Mouse (Mus musculus) layer of hippocampus, postnatal 10 days (tissue): ENCODE measurements around the gene Spty2d1. TPM values are rescaled to one million over a fixed set of nuclear protein-coding genes. Genes with fewer than 3 reads are reported as not detected.
A peak's percentile ranks its signal among the peaks of the same experiment; 100 is the strongest.
"Not testable (repeated sequence)": the region's sequence is repeated elsewhere in the genome, so short reads cannot be mapped to it uniquely, and the experiment has no call there.

Source experiments
- DNase-seq, 2 experiments: peaks; one replicate each; pipeline ENCODE4 v3.0.0; 2021; ENCODE audit warnings: low spot score in 2 of 2
- long read RNA-seq: library from polyadenylated mRNA; stranded (forward); transcript quantifications from one replicate; pipeline ENCODE4 v2.0.0, GENCODE M21; 2023
- total RNA-seq, 2 experiments: library from RNA; stranded (reverse); gene quantifications; 2 replicates each; pipeline ENCODE4 v1.2.3; 2021

Spty2d1 gene
- total RNA-seq, result 10 to 100 TPM; 11.0 TPM
- long read RNA-seq, full-length matches to known transcripts, result 1 of 2 reads
- long read RNA-seq, partial matches to known transcripts, result 1 of 2 reads
- long read RNA-seq, other reads (novel, unspliced or antisense), result 0 of 2 reads

DNA sequence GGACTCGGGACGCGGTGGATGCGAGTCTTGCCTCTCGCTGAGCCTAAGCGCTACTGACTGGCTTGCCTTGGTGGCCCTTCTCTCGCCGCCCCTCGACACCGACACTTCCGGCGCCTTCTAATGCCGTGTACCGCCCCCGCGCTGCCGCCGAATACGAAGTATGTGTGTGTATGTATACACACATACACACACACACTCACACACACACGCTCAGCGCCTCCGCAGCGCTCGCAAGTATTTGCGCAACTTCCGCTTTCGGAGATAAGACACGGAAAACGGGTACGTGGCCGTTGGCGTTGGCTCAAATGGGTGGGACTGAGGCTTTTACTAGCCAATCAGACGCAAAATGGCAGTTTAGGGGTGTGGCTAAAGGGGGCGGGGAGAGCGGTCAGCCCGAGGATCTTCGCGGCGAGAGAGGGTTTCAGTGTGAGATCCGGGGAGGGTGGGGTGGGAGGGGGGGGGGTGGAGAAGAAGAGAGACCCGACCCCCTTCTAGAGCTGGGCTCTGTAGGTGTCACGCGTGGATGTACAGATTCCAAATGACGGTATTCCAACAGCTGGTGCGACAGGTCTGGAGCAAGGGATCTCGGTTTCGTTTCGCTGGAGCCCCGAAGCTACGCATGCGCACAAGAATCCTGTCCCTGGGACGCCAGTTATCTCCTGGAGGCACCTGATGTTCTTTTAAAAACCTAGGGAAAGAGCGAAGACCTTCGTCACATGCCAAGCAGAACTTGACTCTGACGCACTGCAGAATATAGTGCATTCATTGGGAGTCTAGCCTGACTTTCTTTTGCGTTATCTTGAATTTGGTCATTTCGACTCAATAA is at the start of gene Spty2d1:
Gene Spty2d1, minus strand, starts transcription at position 244 of the 826 bp plus-strand sequence.
- peak; percentile 99 for DNase-seq

DNA sequence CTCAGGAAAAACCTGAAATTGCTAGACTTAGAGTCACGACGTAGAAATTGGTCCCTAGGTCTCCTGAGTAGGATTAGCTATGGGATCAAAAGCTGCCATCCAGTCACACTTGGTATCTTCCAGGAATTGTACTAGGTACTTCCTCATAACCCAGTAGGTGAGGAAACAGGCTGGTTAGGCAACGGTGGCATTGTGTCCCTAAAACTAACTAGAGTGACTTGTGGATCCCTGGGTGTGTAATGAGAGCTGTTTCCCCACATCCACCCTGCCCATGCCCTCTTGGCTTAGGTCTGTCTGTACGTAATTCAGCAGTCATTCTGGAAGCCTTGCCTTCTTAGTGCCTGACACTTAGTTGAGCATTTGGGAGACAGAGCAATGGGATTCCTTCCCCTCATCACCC is 48.1 kb upstream of the Spty2d1 start:
- DNase-seq, result no peak

DNA sequence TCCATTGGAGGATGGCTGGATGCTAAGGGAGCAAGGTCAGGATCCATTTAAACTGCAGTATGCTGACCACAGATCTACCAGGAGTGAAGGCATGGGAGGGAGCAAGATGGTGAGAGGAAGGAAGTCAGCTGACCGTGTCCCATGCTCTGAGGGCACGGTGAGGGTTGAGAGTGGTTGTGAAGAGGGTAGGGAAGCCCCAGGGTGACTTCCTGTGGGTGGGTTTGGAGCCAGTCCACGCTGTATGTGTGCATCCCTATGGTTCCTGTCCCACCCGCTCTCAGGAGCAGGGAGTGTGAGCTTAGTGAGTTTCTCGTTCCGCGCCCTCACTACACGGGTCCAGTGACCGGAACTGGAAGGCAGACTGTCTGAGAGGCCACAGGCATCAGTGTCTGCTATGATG is 47.5 kb upstream of the Spty2d1 start:
- no peak for DNase-seq

DNA sequence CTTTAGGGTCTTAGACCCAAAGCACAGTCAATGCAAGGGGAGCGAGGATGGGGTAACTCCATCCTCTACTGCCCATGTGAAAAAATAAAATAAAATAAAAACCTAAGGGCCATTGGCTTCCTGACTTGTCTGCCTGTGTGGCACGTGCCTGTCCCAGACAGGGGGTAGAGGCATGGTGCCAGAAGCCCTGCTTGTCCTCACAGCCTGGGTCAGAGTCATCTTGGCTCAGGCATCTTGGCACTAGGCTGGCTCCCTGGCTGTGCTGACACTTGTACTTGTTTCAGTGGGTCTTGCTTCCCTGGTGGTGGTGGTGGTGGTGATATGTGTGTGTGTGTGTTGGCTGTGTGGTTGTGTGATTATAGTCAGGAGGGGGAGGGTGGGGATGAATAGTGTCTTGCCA is 46.5 kb upstream of the Spty2d1 start:
- no peak for DNase-seq

DNA sequence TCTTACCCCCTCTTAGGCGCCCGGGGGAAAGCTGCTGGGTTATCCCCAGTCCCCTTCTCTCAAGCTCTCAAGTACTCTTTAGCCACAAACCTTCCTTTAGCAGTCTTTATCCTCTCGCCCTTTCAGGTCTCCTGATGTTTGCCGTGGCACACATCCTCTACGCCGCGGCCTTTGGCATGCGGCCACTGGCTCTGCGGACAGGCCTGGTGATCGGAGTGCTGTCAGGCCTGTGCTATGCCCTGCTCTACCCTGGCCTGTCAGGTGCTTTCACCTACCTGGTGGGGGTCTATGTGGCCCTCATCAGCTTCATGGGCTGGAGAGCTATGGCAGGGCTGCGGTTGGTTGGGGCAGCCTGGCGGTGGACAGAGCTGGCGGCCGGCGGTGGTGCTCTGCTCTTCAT is 45.1 kb upstream of the Spty2d1 start:
- DNase-seq, result no peak

DNA sequence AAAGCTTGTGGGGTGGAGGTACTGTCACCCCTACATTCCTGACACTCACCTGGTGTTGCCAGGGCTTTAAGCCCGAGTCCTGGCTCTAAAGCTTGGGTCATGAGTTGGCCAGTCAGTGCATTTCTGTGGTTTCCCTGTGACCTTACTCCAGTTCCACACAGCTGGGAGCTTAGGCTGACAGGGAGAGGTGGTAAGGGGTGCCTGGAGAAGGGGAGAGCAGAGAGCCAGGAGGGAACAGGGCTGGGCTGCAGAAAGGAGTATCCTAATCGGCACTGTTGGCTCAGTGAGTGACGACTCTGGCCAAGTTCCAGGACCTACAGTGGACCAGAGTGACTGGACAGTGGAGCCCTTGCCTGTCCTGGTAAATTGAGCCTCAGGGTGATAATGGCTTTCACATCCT is 44.1 kb upstream of the Spty2d1 start:
- DNase-seq, result no peak

DNA sequence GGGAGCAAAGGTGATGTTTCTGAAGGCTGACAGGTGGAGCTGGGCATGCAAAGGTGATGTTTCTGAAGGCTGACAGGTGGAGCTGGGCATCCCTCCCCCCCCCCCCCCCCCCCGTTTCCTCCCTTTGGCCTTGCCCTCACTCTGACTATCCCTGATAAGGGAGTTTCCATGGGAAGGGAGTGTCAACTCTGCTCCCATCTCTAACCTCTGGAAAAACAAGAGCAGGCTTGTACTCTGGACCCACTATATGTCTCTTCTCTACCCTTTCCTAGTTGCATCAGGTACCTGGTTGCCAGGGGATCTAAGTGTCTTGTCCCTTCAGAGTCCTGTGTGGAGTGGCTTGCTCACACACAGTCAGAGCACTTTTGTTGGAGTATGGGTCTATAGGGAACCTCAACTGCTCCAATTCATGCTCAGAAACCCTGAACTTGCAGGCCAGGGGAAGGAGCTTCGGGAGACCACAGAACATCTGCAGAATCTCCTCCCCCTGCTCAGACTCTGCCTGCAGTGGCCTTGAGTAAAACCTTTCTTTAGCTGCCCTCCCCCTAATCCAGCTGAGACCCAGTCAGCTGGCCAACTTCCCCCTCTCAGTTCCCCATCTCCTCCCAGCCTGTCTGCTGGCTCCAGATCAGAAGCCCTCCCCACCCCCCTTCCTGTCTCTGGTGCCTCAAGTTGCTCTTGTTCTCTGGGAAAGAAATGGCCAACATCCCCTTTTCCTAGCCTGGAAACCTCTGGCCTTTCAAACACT is 43.4 kb upstream of the Spty2d1 start:
- DNase-seq, result peak; percentile 55 to 70

DNA sequence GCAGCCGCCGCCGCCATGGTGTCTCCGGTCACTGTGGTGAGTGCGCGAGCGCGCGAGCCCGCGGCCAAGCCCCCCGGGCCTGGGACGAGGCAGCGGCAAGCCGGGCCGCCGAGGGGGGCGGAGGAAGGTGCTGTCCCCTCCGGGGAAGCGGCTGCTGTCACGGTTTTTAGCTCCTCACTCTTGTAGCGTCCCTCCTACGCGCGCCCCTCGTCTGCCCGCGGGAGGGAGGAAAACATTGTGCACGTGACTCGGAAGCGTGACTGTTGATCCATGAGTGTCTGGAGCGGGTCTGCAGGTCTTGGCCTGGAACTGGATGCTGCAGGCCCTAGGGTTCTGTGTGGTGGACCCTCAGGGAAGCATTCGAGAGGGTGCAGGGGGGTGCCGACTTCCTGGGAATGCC is 42.6 kb upstream of the Spty2d1 start:
- peak in 1 of 2 experiments; percentile 70 for DNase-seq

DNA sequence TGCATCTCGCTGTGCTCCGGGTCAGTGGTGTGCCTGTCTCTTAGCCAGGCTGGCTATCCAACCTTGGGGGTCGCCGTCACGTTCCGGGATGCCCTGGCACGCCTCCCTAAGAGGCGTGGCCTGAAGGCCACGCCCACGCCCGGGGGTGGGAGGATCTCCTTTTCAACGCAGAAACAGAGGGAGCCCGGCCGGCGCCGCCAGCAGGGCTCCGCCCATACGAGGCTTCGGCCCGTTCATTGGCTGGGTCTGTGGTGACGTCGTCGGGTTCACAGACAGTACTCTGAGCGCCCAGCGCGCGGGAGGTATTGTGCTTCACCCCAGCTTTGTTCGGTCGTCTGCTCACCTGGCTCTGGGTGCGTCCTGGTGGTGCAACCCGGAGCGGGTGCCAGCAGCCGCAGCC is 42.2 kb upstream of the Spty2d1 start, which contains the start of gene Tmem86a:
Gene Tmem86a, plus strand, starts transcription at position 236 of the 400 bp plus-strand sequence.
- peak; percentile 92 to 94 for DNase-seq

DNA sequence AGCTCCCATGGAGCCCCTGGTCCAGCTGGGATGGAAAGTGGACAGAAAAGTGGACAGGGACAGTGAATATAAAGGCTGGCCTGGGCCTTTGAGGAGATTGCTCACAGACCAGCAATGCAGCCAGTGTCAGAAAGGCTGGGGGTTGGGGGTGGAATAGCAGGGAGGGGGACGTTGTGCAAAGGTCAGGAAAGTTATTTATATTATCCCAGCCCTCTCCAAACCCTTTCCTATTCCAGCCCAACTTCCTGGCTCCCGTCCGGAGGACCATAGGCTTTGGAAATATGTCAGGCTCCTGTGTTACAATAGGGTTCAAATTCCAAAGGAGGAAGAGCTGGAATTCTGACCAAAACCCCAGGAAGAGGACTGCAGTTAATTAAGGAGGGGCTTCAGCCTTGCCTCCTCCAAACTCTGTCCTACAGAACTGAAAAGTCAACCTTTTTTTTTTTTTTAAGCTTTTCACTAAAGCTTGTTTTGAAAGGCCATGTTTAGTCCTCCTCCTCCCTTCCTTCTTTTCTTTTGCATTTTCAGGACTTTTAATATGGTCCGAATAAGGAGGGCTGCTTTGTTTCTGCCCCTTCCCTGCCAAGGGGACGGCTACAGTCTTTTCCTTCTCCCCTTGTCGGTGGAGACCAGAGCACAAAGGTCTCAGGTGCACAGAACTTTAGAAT is 34.7 kb upstream of the Spty2d1 start:
- DNase-seq, result no peak

DNA sequence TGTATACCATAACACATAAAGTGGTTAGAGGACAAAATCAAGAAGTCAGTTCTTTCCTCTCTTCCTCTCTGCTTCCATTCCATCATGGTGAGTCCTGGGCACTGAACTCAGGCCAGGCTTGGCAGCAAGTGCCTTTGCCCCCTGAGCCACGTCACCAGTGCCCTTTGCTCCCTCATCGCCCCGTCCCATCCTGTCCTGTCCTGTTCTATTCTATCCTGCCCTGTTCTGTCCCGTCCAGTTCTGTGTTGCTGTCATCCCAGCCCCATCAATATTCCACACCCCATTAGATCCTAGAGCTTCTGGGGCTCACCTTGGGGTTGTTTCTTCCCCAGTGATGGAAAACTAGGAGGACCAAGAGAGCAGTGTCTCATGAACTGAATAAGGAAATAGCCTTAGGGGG is 33.9 kb upstream of the Spty2d1 start:
- no peak for DNase-seq

DNA sequence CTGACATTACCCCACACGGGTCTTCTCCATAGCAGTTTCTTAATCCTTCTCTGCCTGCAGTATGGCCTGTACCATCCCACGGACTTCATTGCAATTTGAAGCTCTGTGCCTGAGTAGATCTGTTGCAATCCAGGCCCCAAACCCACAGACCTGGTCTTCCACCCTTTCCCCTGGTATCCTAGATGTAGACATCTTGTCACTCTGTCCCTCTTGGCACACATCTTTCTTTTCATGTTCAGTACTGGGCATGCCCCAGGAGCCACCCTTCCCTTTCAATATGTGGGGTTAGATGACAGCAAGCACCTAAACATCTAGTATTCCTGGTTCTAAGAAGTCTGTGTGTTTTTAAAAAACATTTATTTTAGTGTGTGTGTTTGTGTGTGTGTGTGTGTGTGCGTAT is 33.5 kb upstream of the Spty2d1 start:
- DNase-seq, result no peak

DNA sequence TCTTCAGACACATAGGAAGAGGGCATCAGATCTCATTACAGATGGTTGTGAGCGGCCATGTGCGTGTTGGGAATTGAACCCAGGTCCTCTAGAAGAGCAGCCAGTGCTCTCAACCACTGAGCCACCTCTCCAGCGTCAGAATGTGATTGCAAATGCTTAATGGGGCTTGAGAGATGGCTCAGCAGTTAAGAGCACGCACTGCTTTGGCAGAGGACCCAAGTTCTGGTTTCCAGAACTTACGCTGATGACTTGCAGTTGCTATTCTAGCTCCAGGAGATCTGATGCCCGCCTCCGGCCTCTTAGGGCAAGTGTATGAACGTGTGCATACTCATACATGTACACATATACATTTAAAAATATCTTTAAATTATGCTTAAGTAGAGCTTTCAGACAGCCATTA is 27.2 kb upstream of the Spty2d1 start:
- no peak for DNase-seq

DNA sequence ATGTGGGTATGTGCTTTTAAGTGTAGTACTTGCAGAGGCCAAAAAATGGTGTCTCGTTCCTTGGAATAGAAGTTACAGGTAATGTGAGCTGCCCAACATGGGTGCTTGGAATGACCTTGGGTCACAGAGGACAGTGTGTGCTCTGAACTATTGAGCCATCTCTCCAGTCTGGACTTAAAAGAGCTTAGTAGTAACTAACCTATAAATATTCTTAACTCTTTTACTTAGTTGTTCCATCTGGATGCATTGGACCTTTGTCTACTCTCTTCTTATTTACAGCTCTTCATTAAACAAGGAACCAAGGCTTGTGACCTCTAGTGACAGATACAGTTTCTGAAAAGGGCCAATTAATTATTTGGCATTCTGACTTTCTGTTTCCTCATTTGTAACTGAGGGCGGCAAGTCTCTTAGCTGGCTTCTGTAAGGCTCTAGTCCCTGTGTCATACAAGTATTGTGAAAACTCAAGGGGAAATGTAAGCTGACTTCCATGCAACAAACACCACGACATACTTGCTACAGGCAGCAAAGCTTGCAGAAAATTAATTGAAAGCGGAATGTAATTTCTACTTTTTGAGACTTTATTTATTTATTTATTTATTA is 26.7 kb upstream of the Spty2d1 start:
- no peak for DNase-seq

DNA sequence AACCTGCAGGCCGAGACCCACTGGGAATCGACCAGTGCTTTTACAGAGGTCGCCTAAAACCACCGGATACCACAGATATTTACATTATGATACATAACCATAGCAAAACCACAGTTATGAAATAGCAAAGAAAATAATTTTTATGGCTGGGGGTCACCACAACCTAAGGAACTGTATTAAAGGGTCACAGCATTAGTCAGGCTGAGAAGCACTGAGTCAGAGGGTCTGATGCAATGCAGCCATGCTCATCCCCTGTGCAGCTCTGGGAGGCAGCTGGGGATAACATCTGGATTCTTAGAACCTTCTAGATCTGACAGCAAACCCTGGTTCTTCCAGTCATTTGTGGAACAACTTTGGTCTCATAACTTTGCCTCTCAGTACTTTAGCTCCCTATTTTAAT is 23.2 kb upstream of the Spty2d1 start:
- no peak for DNase-seq

DNA sequence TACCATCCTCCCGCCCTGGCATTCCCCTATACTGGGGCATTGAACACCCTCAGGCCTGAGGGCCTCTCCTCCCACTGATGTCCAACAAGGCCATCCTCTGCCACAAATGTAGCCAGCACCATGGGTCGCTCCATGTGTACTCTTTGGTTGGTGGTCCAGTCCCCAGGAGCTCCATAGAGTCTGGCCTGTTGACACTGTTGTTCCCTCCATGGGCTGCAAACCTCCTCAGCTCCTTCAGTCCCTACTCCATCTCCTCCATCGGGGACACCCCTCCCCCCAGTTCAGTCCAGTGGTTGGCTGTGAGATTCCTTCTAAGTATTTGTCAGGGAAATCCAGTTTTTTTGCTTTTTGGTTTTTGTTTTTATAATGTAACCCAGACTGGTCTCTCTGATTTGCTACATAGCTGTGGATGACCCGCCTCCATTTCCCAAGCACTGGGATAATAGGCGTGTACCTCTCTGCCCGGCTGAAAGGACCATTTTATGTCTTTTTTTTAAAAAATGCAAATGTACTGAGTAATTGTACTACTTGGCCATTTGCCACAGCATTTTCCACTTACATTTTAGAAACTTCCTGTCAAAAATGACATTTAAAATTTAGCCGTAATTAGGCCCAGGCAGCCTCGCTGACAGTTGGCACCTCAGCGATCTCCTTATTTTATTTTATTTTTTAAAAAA is 22.4 kb upstream of the Spty2d1 start:
- no peak for DNase-seq

DNA sequence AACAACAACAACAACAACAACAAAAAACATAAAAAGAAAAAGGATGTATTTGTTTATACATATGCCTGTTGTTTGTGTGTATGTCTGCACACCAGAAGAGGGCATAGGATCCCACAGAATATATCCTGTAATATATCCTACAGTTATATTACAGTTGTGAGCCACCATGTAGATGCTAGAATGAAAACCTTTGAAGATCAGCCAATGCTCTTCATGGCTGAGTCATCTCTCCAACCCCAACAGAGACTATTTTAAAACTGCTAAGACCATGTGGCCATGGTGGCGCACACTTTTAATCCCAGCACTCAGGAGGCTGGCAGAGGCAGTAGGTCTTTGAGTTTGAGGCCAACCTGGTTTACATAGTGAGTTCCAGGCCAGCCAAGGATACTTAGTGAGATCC is 19.3 kb upstream of the Spty2d1 start:
- no peak for DNase-seq

DNA sequence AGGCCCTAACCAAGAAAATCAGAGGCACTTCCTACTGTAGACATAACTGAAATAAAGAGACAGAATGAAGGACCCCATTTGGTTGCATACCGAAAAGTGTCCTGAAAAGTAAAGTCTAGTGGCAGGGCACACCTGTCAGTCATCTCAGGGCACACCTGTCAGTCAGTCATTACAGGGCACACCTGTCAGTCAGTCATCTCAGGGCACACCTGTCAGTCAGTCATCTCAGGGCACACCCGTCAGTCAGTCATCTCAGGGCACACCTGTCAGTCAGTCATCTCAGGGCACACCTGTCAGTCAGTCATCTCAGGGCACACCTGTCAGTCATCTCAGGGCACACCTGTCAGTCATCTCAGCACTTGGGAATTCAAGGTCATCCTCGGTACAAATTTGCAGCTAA is 18.7 kb upstream of the Spty2d1 start:
- DNase-seq, result not testable (repeated sequence)

DNA sequence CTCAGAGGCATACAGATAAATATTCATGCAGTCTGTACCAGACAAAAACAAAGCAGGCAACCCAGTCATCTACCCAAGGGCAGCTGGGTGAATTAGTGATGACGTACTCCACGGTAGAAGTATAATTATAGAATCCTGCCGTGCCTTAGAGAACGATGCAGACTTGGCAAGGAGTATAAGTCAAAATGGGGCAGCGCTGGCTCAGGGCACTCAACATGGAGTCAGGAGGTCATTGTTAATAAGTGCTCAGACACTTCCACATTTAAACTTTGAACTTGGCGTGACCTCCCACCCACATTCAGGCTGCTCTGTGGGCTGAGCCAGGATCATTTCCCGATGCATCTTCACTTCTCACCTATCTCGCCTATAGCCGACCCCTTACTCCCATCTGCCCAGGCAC is 17.2 kb upstream of the Spty2d1 start:
- DNase-seq, result no peak

DNA sequence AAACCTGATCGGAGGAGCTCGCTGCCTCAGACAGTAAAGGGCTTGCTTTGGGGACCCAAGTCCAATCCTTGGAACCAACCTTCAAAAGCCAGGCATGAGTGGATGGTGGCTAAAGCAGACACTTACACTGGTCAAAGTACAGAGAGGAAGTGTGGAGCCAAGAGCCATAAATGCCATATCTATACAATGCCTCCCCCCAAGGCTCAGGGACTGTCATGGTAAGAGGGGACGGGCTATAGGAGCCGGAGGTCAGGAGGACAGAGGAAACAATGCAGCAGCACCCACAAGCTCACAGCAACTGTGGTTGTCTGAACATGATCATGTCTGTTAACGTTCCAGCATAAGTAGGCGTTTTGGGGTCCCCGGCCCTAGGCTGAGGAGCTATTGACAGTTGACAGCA is 16.2 kb upstream of the Spty2d1 start:
- no peak for DNase-seq

DNA sequence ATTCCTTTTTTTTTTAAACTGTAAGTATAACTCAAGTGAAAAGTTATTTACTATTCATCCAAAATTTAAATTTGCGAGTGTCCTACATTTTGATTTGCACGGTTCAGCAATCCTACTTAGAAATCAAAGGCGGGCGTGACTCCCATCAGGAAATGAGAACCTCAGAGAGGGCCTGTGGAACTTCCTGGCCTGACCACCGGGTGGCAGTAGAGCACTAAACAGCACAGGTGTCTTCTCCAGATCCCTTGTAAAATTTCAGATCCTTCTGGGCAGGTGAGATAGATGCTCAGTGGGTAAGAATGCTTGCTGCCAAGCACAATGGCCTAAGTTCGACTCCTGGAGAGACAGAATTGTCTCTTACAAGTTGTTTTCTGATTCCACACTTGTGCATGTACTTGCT is 15.3 kb upstream of the Spty2d1 start:
- DNase-seq, result peak; percentile 91 to 93
